Mouse (Mus musculus) ES-E14 (cell line): Measurements from ENCODE around the gene Tead3. TPM values are rescaled to one million over a fixed set of nuclear protein-coding genes. Genes with fewer than 3 reads are reported as not detected.

Source experiments
- DNase-seq: peaks from one replicate; pipeline ENCODE4 v3.0.0-alpha.2; 2013; ENCODE audit warnings: low read depth, low spot score
- H3K27ac ChIP-seq: 2 replicates; pipeline ENCODE4 v1.5.1; 2012; ENCODE audit warnings: low read depth, mild to moderate bottlenecking, low read length, moderate library complexity, mixed read lengths; ENCODE audit not compliant: poor library complexity, insufficient read depth, severe bottlenecking
- H3K36me3 ChIP-seq: 2 replicates; pipeline ENCODE4 v1.6.1; 2012; ENCODE audit warnings: mild to moderate bottlenecking, low read length, moderate library complexity, mixed read lengths; ENCODE audit not compliant: control insufficient read depth, poor library complexity, insufficient read depth, severe bottlenecking
- H3K4me1 ChIP-seq, 2 experiments: fragments of 150-350 bp in 1 of 2; sonication (generic) in 1 of 2; 2 replicates each; pipeline ENCODE4 v1.6.1; 2012; ENCODE audit warnings: low read length in 2 of 2, mild to moderate bottlenecking in 1 of 2, mixed read lengths in 1 of 2; ENCODE audit not compliant: control insufficient read depth in 2 of 2, insufficient read depth in 2 of 2, poor library complexity in 1 of 2
- H3K4me3 ChIP-seq, 2 experiments: fragments of 150-350 bp in 1 of 2; sonication (generic) in 1 of 2; 2 replicates each; pipeline ENCODE4 v1.5.1; 2012; ENCODE audit warnings: low read length in 2 of 2, low read depth in 1 of 2, mild to moderate bottlenecking in 1 of 2, mixed read lengths in 1 of 2; ENCODE audit not compliant: insufficient read depth in 1 of 2, poor library complexity in 1 of 2, severe bottlenecking in 1 of 2
- H3K9ac ChIP-seq: 2 replicates; pipeline ENCODE4 v1.6.1; 2012; ENCODE audit warnings: low read depth, mild to moderate bottlenecking, low read length, mixed read lengths; ENCODE audit not compliant: poor library complexity, insufficient read depth, severe bottlenecking
- H3K9me3 ChIP-seq: fragments of 150-350 bp; sonication (generic); 2 replicates; pipeline ENCODE4 v1.6.1; 2012; ENCODE audit warnings: low read depth, mild to moderate bottlenecking, low read length; ENCODE audit not compliant: control insufficient read depth, insufficient read depth
- CHD2 ChIP-seq: IDR thresholded peaks from 2 replicates; pipeline ENCODE4 v1.6.1; 2014; ENCODE audit warnings: mild to moderate bottlenecking, low read depth, low read length, inconsistent platforms
- HCFC1 ChIP-seq: IDR thresholded peaks from 2 replicates; pipeline ENCODE4 v1.6.1; 2012; ENCODE audit warnings: low read length, inconsistent platforms, borderline replicate concordance; ENCODE audit not compliant: insufficient read depth
- MAFK ChIP-seq: IDR thresholded peaks from 2 replicates; pipeline ENCODE4 v1.6.1; 2014; ENCODE audit warnings: mild to moderate bottlenecking, low read depth, low read length, inconsistent platforms; ENCODE audit not compliant: insufficient read depth
- ZC3H11A ChIP-seq: IDR thresholded peaks from 2 replicates; pipeline ENCODE4 v1.6.1; 2012; ENCODE audit warnings: low read depth, mild to moderate bottlenecking, inconsistent platforms, low read length, borderline replicate concordance
- ZNF384 ChIP-seq: IDR thresholded peaks from 2 replicates; pipeline ENCODE4 v1.6.1; 2012; ENCODE audit warnings: low read depth, low read length, inconsistent platforms
- in situ Hi-C, 2 experiments: fragments of 600-800 bp; cut with MboI; formaldehyde crosslinking; loops; one replicate each; pipeline ENCODE4 v1.15.1; 2025; ENCODE audit warnings: low sequenced_read_pairs in 2 of 2, inconsistent platforms in 1 of 2; ENCODE audit not compliant: unreplicated experiment in 2 of 2
- total RNA-seq: library from RNA; depleted of rRNA; stranded (reverse); fragments of 300-350 nt; gene quantifications from 2 replicates; pipeline ENCODE4 v1.2.3, GENCODE M21; 2012

Tead3 gene
- total RNA-seq, 1 experiment = 8.0 TPM

DNA sequence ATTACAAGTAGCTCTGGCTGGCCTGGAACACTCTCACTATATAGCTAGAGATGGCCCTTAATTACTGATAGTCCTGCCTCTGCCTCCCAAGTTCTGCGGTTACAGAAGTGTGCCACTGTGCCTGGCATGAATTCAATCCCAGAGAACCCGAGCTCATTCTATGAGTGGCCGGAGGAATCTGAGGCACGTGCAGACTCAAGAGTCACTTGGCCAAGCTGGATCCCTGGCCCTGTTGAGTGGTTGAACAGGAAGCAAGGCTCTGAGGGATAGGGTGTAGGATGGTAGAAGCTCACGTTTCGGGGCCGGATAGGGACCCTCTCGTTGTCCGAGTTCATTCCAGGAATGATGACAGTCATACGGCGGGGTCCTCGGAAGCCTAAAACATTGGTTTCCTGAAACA lies 5.3 kb upstream of the Tead3 start:
- H3K27ac ChIP-seq = no peak overlapping the region
- no peaks in the 10 kb centered on the region for H3K36me3 ChIP-seq
- no peak overlapping the region for H3K9ac ChIP-seq
- no peak overlapping the region for H3K4me3 ChIP-seq
- DNase-seq = no peak
- H3K4me1 ChIP-seq = peaks cover 2 to 14% of the 10 kb centered on the region in 2 experiments; a peak in 2 of 4 replicates
- TF ChIP-seq MAFK (no peak), HCFC1 (no peak), ZNF384 (no peak), ZC3H11A (no peak), CHD2 (no peak)
- in situ Hi-C loops = no loop called here
- H3K9me3 ChIP-seq = no peaks in the 10 kb centered on the region

DNA sequence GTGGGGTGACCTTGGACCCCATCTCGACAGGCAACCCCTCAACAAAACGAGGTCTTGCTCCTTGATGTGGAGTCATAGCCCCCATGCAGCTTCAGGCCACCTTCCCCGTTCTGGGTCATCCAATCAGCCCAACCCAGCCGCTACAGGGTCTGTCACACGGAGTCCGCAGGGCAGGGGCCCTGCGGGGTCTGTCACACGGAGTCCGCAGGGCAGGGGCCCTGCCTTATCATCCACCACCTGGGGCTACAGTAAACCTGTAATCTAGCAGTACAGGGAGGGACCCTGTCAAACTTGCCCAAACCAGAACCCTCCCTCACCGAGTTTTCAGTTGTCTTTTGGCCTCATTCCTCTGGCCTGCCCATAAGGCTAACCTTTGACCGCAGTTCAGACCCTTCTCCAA lies 1.4 kb upstream of the Tead3 start:
- in situ Hi-C loops = no loop called here
- Histone ChIP-seq H3K9ac (no peak overlapping the region), H3K4me3 (peak overlapping the region; percentile 13 to 93; a peak in 2 of 4 replicates), H3K9me3 (no peaks in the 10 kb centered on the region), H3K27ac (no peak overlapping the region), H3K36me3 (no peaks in the 10 kb centered on the region), H3K4me1 (peaks cover 2 to 31% of the 10 kb centered on the region in 2 experiments; a peak in 2 of 4 replicates)
- DNase-seq = no peak
- no peak for TF ChIP-seq MAFK
- TF ChIP-seq HCFC1 = no peak
- TF ChIP-seq CHD2 = no peak
- TF ChIP-seq ZNF384 = no peak
- no peak for TF ChIP-seq ZC3H11A

DNA sequence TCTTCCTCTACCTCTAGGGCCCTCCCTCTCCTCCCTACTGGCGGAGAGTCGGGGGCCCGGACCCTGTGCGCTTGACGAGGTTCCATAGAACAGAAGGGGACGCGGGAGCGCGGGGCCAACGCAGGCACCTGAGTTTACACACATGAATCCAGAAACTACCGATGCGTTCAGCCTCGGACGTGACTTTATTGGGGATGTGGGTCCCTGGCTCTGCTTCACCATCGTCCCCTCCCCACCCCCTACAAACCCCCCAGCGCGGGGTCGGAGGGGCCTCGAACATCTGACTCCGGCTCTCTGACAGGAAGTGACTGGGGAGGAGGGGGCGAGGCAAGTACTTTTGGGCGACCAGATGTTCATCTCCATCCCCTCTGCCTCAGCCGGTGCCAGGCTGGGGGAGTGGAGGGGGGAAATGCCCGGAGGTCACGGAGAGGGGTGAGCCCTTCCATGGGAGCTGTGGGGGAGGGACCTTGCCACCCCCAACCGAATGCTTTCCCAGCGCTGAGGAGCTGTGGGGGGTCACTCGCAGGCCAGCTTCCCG lies 805 bp upstream of the Tead3 start:
- in situ Hi-C loops = no loop called here
- no peak for DNase-seq
- Histone ChIP-seq H3K9ac (peak overlapping the region; percentile 79), H3K36me3 (no peaks in the 10 kb centered on the region), H3K4me3 (peak overlapping the region; percentile 73 to 93), H3K4me1 (peaks cover 2 to 31% of the 10 kb centered on the region in 2 experiments; a peak in 2 of 4 replicates), H3K9me3 (no peaks in the 10 kb centered on the region), H3K27ac (peak overlapping the region; percentile 34; the same call in 1 of the 2 replicates)
- TF ChIP-seq CHD2 (no peak), HCFC1 (no peak), ZNF384 (no peak), ZC3H11A (no peak), MAFK (no peak)

GRCm38 (mm10) chr17:28349901-28350465 lies 634 bp downstream of the Tead3 start:
- no peaks in the 10 kb centered on the region for H3K9me3 ChIP-seq
- peak overlapping the region; percentile 73 to 93 for H3K4me3 ChIP-seq
- peaks cover 2 to 45% of the 10 kb centered on the region in 2 experiments; a peak in 2 of 4 replicates for H3K4me1 ChIP-seq
- no peaks in the 10 kb centered on the region for H3K36me3 ChIP-seq
- H3K9ac ChIP-seq = peak overlapping the region; percentile 47
- no peak for DNase-seq
- no peak overlapping the region for H3K27ac ChIP-seq
- in situ Hi-C loops = no loop called here
- TF ChIP-seq ZC3H11A (no peak), HCFC1 (no peak), MAFK (no peak), ZNF384 (no peak), CHD2 (no peak)
